Mouse (Mus musculus): Measurements from ENCODE around the gene Fem1a. TPM values are rescaled to one million over a fixed set of nuclear protein-coding genes. Genes with fewer than 3 reads are reported as not detected.
A peak's percentile ranks its signal among the peaks of the same experiment; 100 is the strongest.

The Fem1a gene
- polyA plus RNA-seq, 1 experiment: 10.8 TPM

DNA sequence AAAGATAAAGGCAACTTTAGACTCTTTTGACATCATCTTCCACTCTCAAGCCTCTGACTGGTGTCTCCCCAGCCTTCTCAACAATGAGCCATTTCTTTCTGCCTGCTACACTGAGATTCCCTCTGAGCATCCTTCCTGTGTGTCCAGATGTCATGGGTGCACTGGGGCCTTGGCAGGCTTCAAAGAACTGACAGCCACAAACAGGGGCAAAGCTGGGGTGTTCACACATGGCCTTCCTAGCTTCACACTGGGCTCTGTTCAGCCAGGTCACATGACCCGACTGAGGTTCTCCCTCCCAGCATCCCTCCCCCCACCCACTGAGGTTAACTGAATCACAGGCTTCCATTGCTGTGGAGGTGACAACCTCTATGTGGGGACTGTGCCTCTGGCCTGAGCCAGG lies 39.6 kb downstream of the Fem1a start:
- 52% methylated on average over 1 of the region's 1 CpGs for WGBS
- TF ChIP-seq POLR2A (IDR thresholded peaks at IDR 0.05; ENCODE audit: borderline replicate concordance, control insufficient read depth, low read depth, low read length) (no peak), CTCF (IDR thresholded peaks at IDR 0.05; ENCODE audit: control insufficient read depth, insufficient read depth, low read length) (no peak)
- H3K27ac ChIP-seq (ENCODE audit: control insufficient read depth, insufficient read depth, low read depth, low read length, poor library complexity): no peak overlapping the region
- H3K4me3 ChIP-seq (replicated peaks; ENCODE audit: control insufficient read depth, low read depth, low read length): no peak overlapping the region
- H3K4me1 ChIP-seq (ENCODE audit: control insufficient read depth, insufficient read depth, low read length): peaks cover 6% of the 10 kb centered on the region

DNA sequence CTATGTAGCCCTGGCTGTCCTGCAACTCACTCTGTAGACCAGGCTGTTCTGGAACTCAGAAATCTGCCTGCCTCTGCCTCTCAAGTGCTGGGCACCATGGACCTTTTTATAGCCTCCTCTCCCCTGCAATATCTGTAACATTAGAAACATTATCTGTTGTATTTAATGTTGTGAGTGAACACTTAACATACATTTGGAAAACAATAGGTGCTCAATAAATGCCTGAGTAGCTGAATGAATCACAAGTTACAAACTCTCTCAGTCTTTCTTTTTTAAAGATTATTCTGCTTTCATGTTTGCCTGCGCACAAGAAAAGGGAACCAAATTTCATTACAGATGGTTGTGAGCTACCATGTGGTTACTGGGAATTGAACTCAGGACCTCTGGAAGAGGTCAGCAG lies 41.6 kb downstream of the Fem1a start:
- Histone ChIP-seq H3K4me3 (replicated peaks; ENCODE audit: control insufficient read depth, low read depth, low read length) (no peak overlapping the region), H3K4me1 (ENCODE audit: control insufficient read depth, insufficient read depth, low read length) (no peaks in the 10 kb centered on the region; the same call in 1 of the 2 replicates), H3K27ac (ENCODE audit: control insufficient read depth, insufficient read depth, low read depth, low read length, poor library complexity) (no peak overlapping the region)
- 81% methylated on average over 1 of the region's 1 CpGs for WGBS
- no peak for TF ChIP-seq POLR2A (IDR thresholded peaks at IDR 0.05; ENCODE audit: borderline replicate concordance, control insufficient read depth, low read depth, low read length)
- no peak for TF ChIP-seq CTCF (IDR thresholded peaks at IDR 0.05; ENCODE audit: control insufficient read depth, insufficient read depth, low read length)

DNA sequence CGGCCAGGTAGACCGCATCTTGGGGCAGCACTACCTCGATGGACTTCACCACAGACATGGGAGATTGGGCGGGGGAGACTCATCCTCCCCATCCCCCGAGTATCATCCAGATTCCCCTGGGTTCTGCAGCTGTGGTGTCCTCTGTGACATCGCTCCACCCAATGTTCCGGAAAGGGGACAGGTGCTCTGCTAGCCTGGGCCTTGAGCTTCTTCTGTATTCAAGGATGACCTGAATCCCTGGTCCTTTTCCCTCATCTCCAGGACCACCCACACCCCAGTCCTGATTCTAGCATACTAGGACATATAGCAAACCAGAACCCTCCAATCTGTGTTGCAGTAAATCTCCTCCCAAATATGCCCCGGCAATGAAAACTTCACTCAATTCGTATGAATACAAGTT lies 43.6 kb downstream of the Fem1a start, which contains the start of gene Arrdc5:
Arrdc5 (minus strand) TSS at position 101 of the 400 bp plus-strand sequence.
- no peak within 1 kb of the TSS for H3K27ac ChIP-seq (ENCODE audit: control insufficient read depth, insufficient read depth, low read depth, low read length, poor library complexity)
- H3K4me3 ChIP-seq (replicated peaks; ENCODE audit: control insufficient read depth, low read depth, low read length): no peak within 1 kb of the TSS
- no peaks in the 10 kb centered on the region; the same call in 1 of the 2 replicates for H3K4me1 ChIP-seq (ENCODE audit: control insufficient read depth, insufficient read depth, low read length)
- 85% methylated on average over 9 of the region's 9 CpGs for WGBS
- TF ChIP-seq CTCF (IDR thresholded peaks at IDR 0.05; ENCODE audit: control insufficient read depth, insufficient read depth, low read length): no peak
- TF ChIP-seq POLR2A (IDR thresholded peaks at IDR 0.05; ENCODE audit: borderline replicate concordance, control insufficient read depth, low read depth, low read length): no peak

- Histone ChIP-seq H3K27ac (ENCODE audit: control insufficient read depth, insufficient read depth, low read depth, low read length, poor library complexity) (no peak overlapping the region), H3K4me1 (ENCODE audit: control insufficient read depth, insufficient read depth, low read length) (no peaks in the 10 kb centered on the region; the same call in 1 of the 2 replicates), H3K4me3 (replicated peaks; ENCODE audit: control insufficient read depth, low read depth, low read length) (no peak overlapping the region)
- TF ChIP-seq POLR2A (IDR thresholded peaks at IDR 0.05; ENCODE audit: borderline replicate concordance, control insufficient read depth, low read depth, low read length) (no peak), CTCF (IDR thresholded peaks at IDR 0.05; ENCODE audit: control insufficient read depth, insufficient read depth, low read length) (no peak)
- 58% methylated on average over 13 of the region's 13 CpGs for WGBS
Observed at GRCm38 (mm10) chr17:56302363-56302996, 45.9 kb downstream of the Fem1a start.

- Histone ChIP-seq H3K4me1 (ENCODE audit: control insufficient read depth, insufficient read depth, low read length) (no peaks in the 10 kb centered on the region; the same call in 1 of the 2 replicates), H3K4me3 (replicated peaks; ENCODE audit: control insufficient read depth, low read depth, low read length) (peak within 1 kb of the TSS; percentile 97), H3K27ac (ENCODE audit: control insufficient read depth, insufficient read depth, low read depth, low read length, poor library complexity) (peak within 1 kb of the TSS; percentile 79)
- peak; percentile 54; the same call in 1 of the 2 replicates for TF ChIP-seq POLR2A (IDR thresholded peaks at IDR 0.05; ENCODE audit: borderline replicate concordance, control insufficient read depth, low read depth, low read length)
- TF ChIP-seq CTCF (IDR thresholded peaks at IDR 0.05; ENCODE audit: control insufficient read depth, insufficient read depth, low read length): no peak
- under 1% methylated on average over 43 of the region's 43 CpGs for WGBS
Observed at GRCm38 (mm10) chr17:56303160-56303846, 46.7 kb downstream of the Fem1a start, which contains the start of gene Uhrf1. Gene Uhrf1 (plus strand): TSS chr17:56303321.

GRCm38 (mm10) chr17:56303847-56304586 lies 47.4 kb downstream of the Fem1a start:
- H3K4me3 ChIP-seq (replicated peaks; ENCODE audit: control insufficient read depth, low read depth, low read length): peak overlapping the region; percentile 97
- under 1% methylated on average over 68 of the region's 68 CpGs for WGBS
- no peaks in the 10 kb centered on the region; the same call in 1 of the 2 replicates for H3K4me1 ChIP-seq (ENCODE audit: control insufficient read depth, insufficient read depth, low read length)
- TF ChIP-seq CTCF (IDR thresholded peaks at IDR 0.05; ENCODE audit: control insufficient read depth, insufficient read depth, low read length) (no peak), POLR2A (IDR thresholded peaks at IDR 0.05; ENCODE audit: borderline replicate concordance, control insufficient read depth, low read depth, low read length) (no peak; the same call in 1 of the 2 replicates)
- H3K27ac ChIP-seq (ENCODE audit: control insufficient read depth, insufficient read depth, low read depth, low read length, poor library complexity): peak overlapping the region; percentile 79

DNA sequence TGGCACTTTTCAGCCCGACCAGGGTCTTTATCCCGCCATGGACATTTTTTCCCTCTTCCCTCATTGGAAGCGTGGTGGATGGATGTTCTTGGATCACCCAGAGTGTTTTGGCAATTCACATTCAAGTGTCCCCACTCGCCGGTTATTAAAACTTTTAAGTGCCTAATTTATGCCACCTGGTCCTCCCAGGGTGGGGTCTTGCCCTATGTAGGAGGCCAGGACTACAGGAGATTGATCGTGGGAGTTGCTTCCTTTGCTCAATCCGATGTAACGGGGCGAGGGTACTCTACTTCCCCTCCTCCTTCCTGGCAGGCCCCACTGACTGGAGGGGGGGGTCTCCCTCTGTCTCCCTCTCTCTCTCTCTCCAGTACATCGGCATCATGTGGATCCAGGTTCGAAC lies 48.1 kb downstream of the Fem1a start:
- H3K4me3 ChIP-seq (replicated peaks; ENCODE audit: control insufficient read depth, low read depth, low read length): peak overlapping the region; percentile 97
- TF ChIP-seq POLR2A (IDR thresholded peaks at IDR 0.05; ENCODE audit: borderline replicate concordance, control insufficient read depth, low read depth, low read length): no peak
- no peak for TF ChIP-seq CTCF (IDR thresholded peaks at IDR 0.05; ENCODE audit: control insufficient read depth, insufficient read depth, low read length)
- WGBS: 12% methylated on average over 11 of the region's 11 CpGs
- H3K27ac ChIP-seq (ENCODE audit: control insufficient read depth, insufficient read depth, low read depth, low read length, poor library complexity): no peak overlapping the region
- no peaks in the 10 kb centered on the region; the same call in 1 of the 2 replicates for H3K4me1 ChIP-seq (ENCODE audit: control insufficient read depth, insufficient read depth, low read length)

- no peaks in the 10 kb centered on the region; the same call in 1 of the 2 replicates for H3K4me1 ChIP-seq (ENCODE audit: control insufficient read depth, insufficient read depth, low read length)
- 46% methylated on average over 9 of the region's 9 CpGs for WGBS
- no peak for TF ChIP-seq CTCF (IDR thresholded peaks at IDR 0.05; ENCODE audit: control insufficient read depth, insufficient read depth, low read length)
- TF ChIP-seq POLR2A (IDR thresholded peaks at IDR 0.05; ENCODE audit: borderline replicate concordance, control insufficient read depth, low read depth, low read length): no peak
- peak overlapping the region; percentile 97 for H3K4me3 ChIP-seq (replicated peaks; ENCODE audit: control insufficient read depth, low read depth, low read length)
- H3K27ac ChIP-seq (ENCODE audit: control insufficient read depth, insufficient read depth, low read depth, low read length, poor library complexity): no peak overlapping the region
Observed at GRCm38 (mm10) chr17:56305156-56305555, 48.5 kb downstream of the Fem1a start.
